Mouse (Mus musculus) lung, adult 2 months (tissue): Measurements from ENCODE around the gene Gm7075.
"Not testable (repeated sequence)": the region's sequence is repeated elsewhere in the genome, so short reads cannot be mapped to it uniquely, and the experiment has no call there.

ENCODE experiments used
- CTCF ChIP-seq: fragments of 200-500 bp; IDR thresholded peaks from 2 replicates; pipeline ENCODE4 v1.5.1; 2011; ENCODE audit warnings: mild to moderate bottlenecking, low read length, control low read depth; ENCODE audit not compliant: insufficient read depth
- POLR2A ChIP-seq: fragments of 200-500 bp; IDR thresholded peaks from 2 replicates; pipeline ENCODE4 v1.6.1; 2011; ENCODE audit warnings: low read depth, mild to moderate bottlenecking, control low read depth, low read length, borderline replicate concordance; ENCODE audit errors: extremely low read depth

DNA sequence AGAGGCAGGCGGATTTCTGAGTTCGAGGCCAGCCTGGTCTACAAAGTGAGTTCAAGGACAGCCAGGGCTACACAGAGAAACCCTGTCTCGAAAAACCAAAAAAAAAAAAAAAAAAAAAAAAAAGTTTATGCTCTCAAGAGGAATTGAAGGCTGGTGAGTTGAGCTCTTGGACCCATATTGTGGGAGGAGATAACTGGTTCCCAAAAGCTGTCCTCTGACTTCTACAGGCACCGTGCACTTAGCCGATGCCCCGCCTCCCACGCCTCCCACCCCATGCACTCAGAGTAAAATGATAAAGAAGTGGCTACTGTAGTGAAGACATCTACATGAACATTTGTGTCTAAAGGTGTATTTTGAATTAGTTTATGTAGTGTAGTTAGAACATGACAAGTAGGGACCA is 9.9 kb downstream of the Gm7075 start:
- TF ChIP-seq CTCF, POLR2A: not testable (repeated sequence)
